9 mouse cellular contexts compared by ENCODE assay signal in genomic region chr15:81235086-81235920, GRCm38 (mm10). TPM values are rescaled to one million over a fixed set of nuclear protein-coding genes. Genes with fewer than 3 reads are reported as not detected.
DNase-seq lines count a peak whose midpoint lies in the region; ATAC-seq and TF ChIP-seq lines count a peak whose summit lies in the region.
"Had no signal": no experiment of that assay in that cellular context is flagged by ENCODE, and none has a peak within 500 bp of the region (broad histone marks: within the 10 kb centered on the region; RNA-seq: fewer than 3 reads in every experiment).

Gene Mchr1 (plus strand): TSS chr15:81235499.

- peaks cover 6% of the 10 kb centered on the region for H3K4me1 ChIP-seq in forebrain, embryonic 14.5 days (ENCODE audit: control insufficient read depth, insufficient read depth, low read length)
- peaks cover 7% of the 10 kb centered on the region; the same call in 1 of the 2 replicates for H3K4me1 ChIP-seq in liver, postnatal 0 days (ENCODE audit: insufficient read depth)

- ATAC-seq in cerebellum, adult (ENCODE audit: insufficient number of reproducible peaks, low FRiP score, low TSS enrichment) = peak; percentile 49; the same call in 1 of the 2 replicates
- peak; percentile 93 for ATAC-seq in forebrain, embryonic 14.5 days
- ATAC-seq in liver, postnatal 0 days = peak; percentile 41; the same call in 1 of the 2 replicates

- peak within 1 kb of the TSS; percentile 35 for H3K9ac ChIP-seq in forebrain, embryonic 14.5 days (ENCODE audit: low read length)
- H3K9ac ChIP-seq in liver, postnatal 0 days (replicated peaks) = 0 out of 2 replicates have a peak within 1 kb of the TSS, but pooled peaks have one; percentile 38

- no peaks in the 10 kb centered on the region for H3K27me3 ChIP-seq in forebrain, embryonic 14.5 days (replicated peaks; ENCODE audit: control insufficient read depth, insufficient read depth, low read length)
- 0 out of 2 replicates have a peak, but pooled peaks cover 5% of the 10 kb centered on the region for H3K27me3 ChIP-seq in liver, postnatal 0 days (ENCODE audit: insufficient read depth, low read length)

- peak; percentile 43 for TF ChIP-seq CTCF in liver, postnatal 0 days (IDR thresholded peaks at IDR 0.05; ENCODE audit: low read depth)

- H3K36me3 ChIP-seq in forebrain, embryonic 14.5 days (ENCODE audit: control insufficient read depth, insufficient read depth, low read length) = no peaks in the 10 kb centered on the region
- no peaks in the 10 kb centered on the region for H3K36me3 ChIP-seq in liver, postnatal 0 days (replicated peaks; ENCODE audit: insufficient read depth, low read length)

- H3K4me2 ChIP-seq in forebrain, embryonic 14.5 days (ENCODE audit: low read length) = peak within 1 kb of the TSS; percentile 69
- peak within 1 kb of the TSS; percentile 70 for H3K4me2 ChIP-seq in liver, postnatal 0 days (ENCODE audit: low read depth, low read length)

- H3K27ac ChIP-seq in forebrain, embryonic 14.5 days (ENCODE audit: low read depth, low read length) = no peak within 1 kb of the TSS
- no peak within 1 kb of the TSS for H3K27ac ChIP-seq in liver, postnatal 0 days (ENCODE audit: low read depth)

- TF ChIP-seq EP300 in liver, postnatal 0 days (IDR thresholded peaks at IDR 0.05; ENCODE audit: low read depth) = no peak

- H3K9me3 ChIP-seq in forebrain, embryonic 14.5 days (replicated peaks; ENCODE audit: control insufficient read depth, low read length) = no peaks in the 10 kb centered on the region
- no peaks in the 10 kb centered on the region for H3K9me3 ChIP-seq in liver, postnatal 0 days (ENCODE audit: low read length)

- under 1% methylated on average over 25 of the region's 25 CpGs for WGBS in forebrain, embryonic 14.5 days
- WGBS in liver, postnatal 0 days (ENCODE audit: insufficient replicate concordance) = 5% methylated on average over 25 of the region's 25 CpGs

- peak within 1 kb of the TSS; percentile 36 for H3K4me3 ChIP-seq in forebrain, embryonic 14.5 days (ENCODE audit: low read depth, low read length)
- H3K4me3 ChIP-seq in liver, postnatal 0 days (ENCODE audit: low read depth, low read length) = peak within 1 kb of the TSS; percentile 42

- peak; percentile 17 to 20 for DNase-seq in B cell, adult 2 months
- peak; percentile 86 for DNase-seq in forebrain, embryonic 14.5 days (ENCODE audit: low spot score)
- DNase-seq in heart, postnatal 36 days = peak; percentile 32 to 37
- peak; percentile 65 to 70 for DNase-seq in layer of hippocampus, adult 8-10 months (ENCODE audit: low spot score in 2 of 2)
- peak; percentile 50 for DNase-seq in liver, postnatal 0 days
- DNase-seq in ovary, postnatal 36 days (ENCODE audit: low spot score) = peak; percentile 55
- DNase-seq in spleen, postnatal 4 days (ENCODE audit: low spot score in 2 of 2) = no peak

- intact Hi-C loops in heart, postnatal 36 days (cut with DNase I) = no loop called here

RNA-seq across cellular contexts. Expression of gene Mchr1, which starts in this region (rescaled TPM):
- polyA plus RNA-seq in forebrain, embryonic 14.5 days (2014; fragmentation: Nextera tagmentation; extraction: Ambion mirVana) = 1.4 and 1.8 TPM in 2 replicates
- total RNA-seq in heart, postnatal 36 days (2021) = not detected
- total RNA-seq in layer of hippocampus, adult 8-10 months (2022) = 10 to 100 TPM; 19.3 to 25.1 (median 24.3) TPM
- 0.12 and 0.17 TPM in 2 replicates for polyA plus RNA-seq in liver, postnatal 0 days (2015; fragmentation: Nextera tagmentation; extraction: Ambion mirVana)
- total RNA-seq: MEL had no signal

Comparison
In these comparisons a context has a peak if more than half of its experiments do, and no peak if none do; other contexts are left out.
1. RNA of gene Mchr1 (total RNA-seq): 19.3 to 25.1 TPM in layer of hippocampus, adult 8-10 months; not detected in heart, postnatal 36 days; every median in the first group is over 10 times any median in the second.
2. Peak in DNase-seq in heart, postnatal 36 days; RNA of the gene not detected or under 1 TPM.
3. Peak in DNase-seq, ATAC-seq, H3K4me3 ChIP-seq, H3K9ac ChIP-seq and H3K4me2 ChIP-seq in liver, postnatal 0 days; RNA of the gene not detected or under 1 TPM.
4. DNase-seq: peak in B cell, adult 2 months (2 of 2), forebrain, embryonic 14.5 days (single experiment), layer of hippocampus, adult 8-10 months (2 of 2) and ovary, postnatal 36 days (single experiment); none in spleen, postnatal 4 days (0 of 2).
5. ATAC-seq: peak in every context shown above with its lines; median percentile 93 in forebrain, embryonic 14.5 days; 49 in cerebellum, adult; 41 in liver, postnatal 0 days.